Mouse (Mus musculus) hindbrain, embryonic 10.5 days (tissue): ENCODE measurements at regions not wholly inside any gene's neighbourhood (a gene's known extent, or its start where the extent isn't known, plus 50 kb on each side); places are given as distances from the start of the nearest gene placed in this dataset.
"Not testable (repeated sequence)": the region's sequence is repeated elsewhere in the genome, so short reads cannot be mapped to it uniquely, and the experiment has no call there.

Experiments used
- DNase-seq: peaks from one replicate; pipeline ENCODE4 v3.0.0-alpha.2; 2017; ENCODE audit warnings: low spot score
- H3K27ac ChIP-seq: fragments of 300-500 bp; sonication (generic); 2 replicates; pipeline ENCODE4 v1.5.1; 2016; ENCODE audit warnings: mild to moderate bottlenecking, moderate library complexity
- H3K27me3 ChIP-seq: fragments of 300-500 bp; sonication (generic); 2 replicates; pipeline ENCODE4 v1.6.1; 2016; ENCODE audit warnings: mild to moderate bottlenecking; ENCODE audit not compliant: poor library complexity, insufficient read depth, severe bottlenecking
- H3K36me3 ChIP-seq: fragments of 300-500 bp; sonication (generic); 2 replicates; pipeline ENCODE4 v1.6.1; 2016; ENCODE audit warnings: mild to moderate bottlenecking, moderate library complexity
- H3K4me1 ChIP-seq: fragments of 300-500 bp; sonication (generic); replicated peaks from 2 replicates; pipeline ENCODE4 v1.6.1; 2016; ENCODE audit warnings: mild to moderate bottlenecking
- H3K4me3 ChIP-seq: fragments of 300-500 bp; sonication (generic); 2 replicates; pipeline ENCODE4 v1.5.1; 2016; ENCODE audit warnings: mild to moderate bottlenecking, moderate library complexity
- H3K9me3 ChIP-seq: fragments of 300-500 bp; sonication (generic); 2 replicates; pipeline ENCODE4 v1.6.1; 2016; ENCODE audit warnings: mild to moderate bottlenecking, moderate library complexity
- WGBS: fragments of 180-500 bp; shearing (Covaris S2); methylation state at CpG from one replicate; pipeline ENCODE4 v1.1.7; 2016; 5-methylcytosine and 5-hydroxymethylcytosine counted together

GRCm38 (mm10) chr3:96374343-96374624 is 77.8 kb downstream of the BC107364 start:
- not testable (repeated sequence) for H3K4me1 ChIP-seq, H3K27ac ChIP-seq, H3K36me3 ChIP-seq, DNase-seq, H3K27me3 ChIP-seq, H3K9me3 ChIP-seq, H3K4me3 ChIP-seq
- WGBS: no CpG with 5 or more reads among the region's 4 CpGs

GRCm38 (mm10) chr3:96373600-96374342 is 78.3 kb downstream of the BC107364 start:
- H3K4me3 ChIP-seq, H3K27me3 ChIP-seq, H3K9me3 ChIP-seq, H3K27ac ChIP-seq, H3K4me1 ChIP-seq, DNase-seq, H3K36me3 ChIP-seq: not testable (repeated sequence)
- WGBS: 9% methylated on average over 2 of the region's 43 CpGs

- WGBS: 40% methylated on average over 10 of the region's 10 CpGs
- not testable (repeated sequence) for H3K36me3 ChIP-seq, H3K9me3 ChIP-seq, H3K4me3 ChIP-seq, H3K27ac ChIP-seq, H3K4me1 ChIP-seq
- H3K27me3 ChIP-seq: peaks cover 21% of the 10 kb centered on the region
- DNase-seq: peak; percentile 2
These were observed 68.8 kb upstream of the Fcgr1 start for GRCm38 (mm10) chr3:96362581-96362980.

GRCm38 (mm10) chr3:96360816-96361215 is 67.0 kb upstream of the Fcgr1 start:
- 65% methylated on average over 3 of the region's 3 CpGs for WGBS
- DNase-seq: peak; percentile 1
- no peaks in the 10 kb centered on the region for H3K4me1 ChIP-seq
- no peak overlapping the region for H3K4me3 ChIP-seq
- no peaks in the 10 kb centered on the region for H3K36me3 ChIP-seq
- no peak overlapping the region for H3K27ac ChIP-seq
- peaks cover 7% of the 10 kb centered on the region; the same call in 1 of the 2 replicates for H3K9me3 ChIP-seq
- H3K27me3 ChIP-seq: peaks cover 21% of the 10 kb centered on the region

GRCm38 (mm10) chr3:96360214-96360536 is 66.4 kb upstream of the Fcgr1 start:
- not testable (repeated sequence) for H3K27ac ChIP-seq, H3K4me3 ChIP-seq, H3K36me3 ChIP-seq, DNase-seq, H3K9me3 ChIP-seq, H3K4me1 ChIP-seq
- WGBS: 0% methylated on average over 2 of the region's 21 CpGs
- H3K27me3 ChIP-seq: peaks cover 21% of the 10 kb centered on the region

GRCm38 (mm10) chr3:96359507-96360213 is 65.9 kb upstream of the Fcgr1 start:
- WGBS: no CpG with 5 or more reads among the region's 26 CpGs
- H3K27me3 ChIP-seq: peaks cover 21% of the 10 kb centered on the region
- H3K4me1 ChIP-seq, H3K36me3 ChIP-seq, H3K9me3 ChIP-seq, DNase-seq, H3K4me3 ChIP-seq, H3K27ac ChIP-seq: not testable (repeated sequence)

GRCm38 (mm10) chr3:96351623-96352022 is 57.9 kb upstream of the Fcgr1 start:
- not testable (repeated sequence) for H3K36me3 ChIP-seq
- WGBS: no CpG with 5 or more reads among the region's 6 CpGs

GRCm38 (mm10) chr3:96350985-96351384 is 57.2 kb upstream of the Fcgr1 start:
- H3K9me3 ChIP-seq, H3K4me1 ChIP-seq, H3K27me3 ChIP-seq, H3K27ac ChIP-seq, H3K36me3 ChIP-seq, H3K4me3 ChIP-seq, DNase-seq: not testable (repeated sequence)
- WGBS: no CpG with 5 or more reads among the region's 13 CpGs

More at GRCm38 (mm10) chr3:96351623-96352022, 57.9 kb upstream of the Fcgr1 start:
- H3K9me3 ChIP-seq, H3K27ac ChIP-seq, H3K4me1 ChIP-seq, DNase-seq, H3K27me3 ChIP-seq, H3K4me3 ChIP-seq: not testable (repeated sequence)

- H3K9me3 ChIP-seq, H3K4me1 ChIP-seq, H3K27ac ChIP-seq, H3K36me3 ChIP-seq, DNase-seq, H3K4me3 ChIP-seq: not testable (repeated sequence)
- H3K27me3 ChIP-seq: peaks cover 43% of the 10 kb centered on the region
- WGBS: no CpG with 5 or more reads among the region's 17 CpGs
These were observed 52.8 kb upstream of the Fcgr1 start for GRCm38 (mm10) chr3:96346543-96346942.

- H3K36me3 ChIP-seq: no peaks in the 10 kb centered on the region
- 0 out of 2 replicates have a peak, but pooled peaks cover 3% of the 10 kb centered on the region for H3K4me1 ChIP-seq
- H3K27ac ChIP-seq: no peak overlapping the region
- 2% methylated on average over 27 of the region's 27 CpGs for WGBS
- peaks cover 70% of the 10 kb centered on the region for H3K27me3 ChIP-seq
- no peak overlapping the region; the same call in 1 of the 2 replicates for H3K4me3 ChIP-seq
- DNase-seq: no peak
- H3K9me3 ChIP-seq: no peaks in the 10 kb centered on the region
These were observed 49.8 kb upstream of the Fcgr1 start for GRCm38 (mm10) chr3:96343471-96344120.
